Mouse (Mus musculus): ENCODE results near the gene Plxnc1.

Plxnc1 gene

DNA sequence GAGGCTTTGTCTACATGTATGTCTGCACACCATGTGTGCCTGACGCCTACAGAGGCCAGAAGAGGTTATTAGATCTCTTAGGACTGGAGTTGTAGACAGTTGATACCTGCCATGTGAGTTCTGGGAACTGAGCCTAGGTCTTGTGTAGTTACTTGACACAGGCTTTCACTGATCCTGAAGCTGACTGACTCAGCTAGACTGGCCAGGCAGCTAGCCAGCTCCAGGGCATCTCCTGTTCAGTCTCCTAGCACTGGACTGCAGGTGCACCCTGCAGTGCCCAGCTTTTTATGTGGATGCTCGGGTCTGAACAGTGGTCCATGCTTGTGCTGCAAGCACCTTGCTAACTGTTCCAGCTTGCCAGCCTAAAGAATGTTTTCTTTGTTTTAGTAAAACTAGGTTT, 197.6 kb downstream of the Plxnc1 start:
- no peak for DNase-seq (ENCODE audit: low spot score)

DNA sequence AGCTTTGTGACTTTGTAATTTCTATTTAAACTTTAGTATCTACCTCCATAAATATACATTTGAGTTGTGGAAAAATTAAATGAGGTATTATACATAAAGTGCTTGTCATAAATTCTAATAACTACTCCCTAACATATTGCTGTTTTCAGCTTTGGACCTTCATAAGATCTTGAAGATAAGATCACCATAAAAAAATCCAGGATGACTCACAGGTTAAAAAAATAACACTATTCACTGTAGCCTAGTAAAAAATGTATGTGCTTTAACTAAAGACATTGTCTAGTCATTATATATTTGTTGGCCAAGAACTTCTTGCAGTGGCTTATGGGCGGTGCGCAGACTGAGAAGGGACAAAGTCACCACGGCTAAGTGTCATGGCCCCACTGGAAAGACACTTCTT, 203.2 kb downstream of the Plxnc1 start:
- DNase-seq (ENCODE audit: low spot score) = no peak

Measured in urinary bladder, postnatal 14 days (tissue).